Mouse (Mus musculus) cerebellum, postnatal 36 days (tissue): ENCODE data around the gene Jakmip3.
A peak's percentile ranks its signal among the peaks of the same experiment; 100 is the strongest.

ENCODE experiments used
- DNase-seq, 2 experiments: peaks; one replicate each; pipeline ENCODE4 v3.0.0; 2021 to 2022; ENCODE audit warnings: mixed read lengths in 2 of 2

The Jakmip3 gene

GRCm38 (mm10) chr7:138948309-138948708 is 7.8 kb downstream of the Jakmip3 start:
- DNase-seq = no peak

- peak; percentile 50 to 64 for DNase-seq
Observed at GRCm38 (mm10) chr7:138955787-138956186, 15.3 kb downstream of the Jakmip3 start.

- DNase-seq = no peak
Observed at GRCm38 (mm10) chr7:138957106-138957505, 16.6 kb downstream of the Jakmip3 start.

- DNase-seq = no peak
Observed at GRCm38 (mm10) chr7:138959747-138960146, 19.2 kb downstream of the Jakmip3 start.

- no peak for DNase-seq
Observed at GRCm38 (mm10) chr7:138963756-138964155, 23.2 kb downstream of the Jakmip3 start.

DNA sequence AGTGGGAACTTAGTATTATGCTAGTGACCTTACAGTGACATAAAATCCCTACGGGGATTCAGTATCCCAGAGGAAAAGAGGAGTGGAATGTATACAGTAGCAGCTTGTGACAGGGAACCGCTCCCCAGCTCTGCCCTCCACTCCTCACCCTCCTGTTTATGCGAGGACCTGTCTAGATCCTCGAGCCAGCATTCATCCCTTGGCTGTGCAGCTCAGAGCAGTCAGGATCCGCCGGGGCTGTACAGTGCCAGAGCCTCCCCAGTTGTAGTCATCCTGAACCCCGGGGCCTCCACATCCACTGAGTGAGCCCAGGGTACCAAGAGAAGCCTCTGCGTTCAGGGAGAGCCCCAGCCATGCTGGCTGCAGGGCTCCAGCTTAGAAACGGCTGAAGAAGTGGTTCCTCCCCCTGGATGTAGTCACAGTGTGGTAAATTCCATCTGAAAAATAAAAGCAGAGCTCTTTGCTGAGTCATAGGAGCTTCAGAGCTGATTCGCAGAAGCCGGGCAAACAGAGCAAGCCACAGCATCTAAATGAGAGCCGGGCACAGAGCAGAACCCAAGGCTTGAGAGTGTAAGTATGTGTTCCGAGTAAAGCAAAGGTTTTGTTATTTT is 27.6 kb downstream of the Jakmip3 start:
- no peak for DNase-seq

GRCm38 (mm10) chr7:138977510-138977909 is 37.0 kb downstream of the Jakmip3 start:
- no peak for DNase-seq

- no peak for DNase-seq
Observed at GRCm38 (mm10) chr7:138984576-138984975, 44.0 kb downstream of the Jakmip3 start.

DNA sequence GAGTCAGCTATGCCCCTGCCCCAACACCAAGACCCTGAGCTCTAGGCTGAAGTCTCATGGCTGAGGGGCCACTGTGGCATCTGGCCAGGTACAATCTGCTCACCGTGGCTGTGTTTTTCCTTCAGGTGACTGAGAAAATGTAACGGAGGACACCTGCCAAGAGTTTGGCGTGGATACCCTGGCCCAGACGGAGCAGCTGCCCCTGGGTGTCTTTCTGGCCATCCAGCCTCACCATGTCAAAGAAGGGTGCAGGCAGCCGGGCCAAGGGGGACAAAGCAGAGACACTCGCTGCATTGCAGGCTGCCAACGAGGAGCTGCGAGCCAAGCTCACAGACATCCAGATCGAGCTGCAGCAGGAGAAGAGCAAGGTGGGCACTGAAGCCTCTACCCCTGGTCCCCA is 48.6 kb downstream of the Jakmip3 start:
- peak; percentile 28 to 35 for DNase-seq

DNA sequence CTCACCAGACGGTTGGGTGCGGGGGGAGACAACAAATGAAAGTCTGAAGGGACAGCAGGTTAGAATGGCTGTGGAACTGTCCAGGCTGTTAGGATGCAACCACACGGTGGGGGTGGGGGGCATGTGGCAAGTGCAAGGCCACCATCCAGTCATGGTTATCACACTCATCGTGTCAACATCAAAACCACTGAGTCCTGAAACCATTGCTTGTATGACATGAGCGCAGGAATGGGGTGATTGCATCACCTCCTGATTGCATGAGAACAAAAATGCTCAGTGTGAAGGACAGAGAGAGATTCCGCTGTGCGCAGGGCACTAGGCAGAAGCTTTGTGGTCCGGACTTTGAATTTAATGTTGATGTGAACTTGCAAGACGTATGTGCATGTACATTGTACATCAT is 62.2 kb downstream of the Jakmip3 start:
- DNase-seq = no peak

DNA sequence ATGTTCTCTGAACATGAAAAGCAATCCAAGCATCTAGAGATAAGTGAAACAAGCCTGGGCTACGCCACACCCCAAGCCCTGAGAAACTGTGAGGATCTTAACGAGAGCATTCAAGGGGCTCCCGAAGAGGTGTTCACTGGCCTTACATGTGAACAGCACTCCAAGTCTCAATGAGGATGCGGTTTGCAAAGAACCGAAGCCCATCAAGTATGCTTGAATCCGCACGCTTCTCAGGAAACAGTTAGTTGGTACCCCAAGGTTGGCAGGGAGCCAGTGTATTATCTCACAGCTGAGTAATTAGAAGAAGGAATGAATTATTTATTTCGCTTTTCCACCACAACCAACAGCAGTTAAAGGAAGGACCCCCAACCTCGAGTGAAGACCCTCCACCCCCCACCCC is 62.7 kb downstream of the Jakmip3 start:
- no peak for DNase-seq

- peak; percentile 37 to 49 for DNase-seq
Observed at GRCm38 (mm10) chr7:139009786-139010502, 69.4 kb downstream of the Jakmip3 start.

DNA sequence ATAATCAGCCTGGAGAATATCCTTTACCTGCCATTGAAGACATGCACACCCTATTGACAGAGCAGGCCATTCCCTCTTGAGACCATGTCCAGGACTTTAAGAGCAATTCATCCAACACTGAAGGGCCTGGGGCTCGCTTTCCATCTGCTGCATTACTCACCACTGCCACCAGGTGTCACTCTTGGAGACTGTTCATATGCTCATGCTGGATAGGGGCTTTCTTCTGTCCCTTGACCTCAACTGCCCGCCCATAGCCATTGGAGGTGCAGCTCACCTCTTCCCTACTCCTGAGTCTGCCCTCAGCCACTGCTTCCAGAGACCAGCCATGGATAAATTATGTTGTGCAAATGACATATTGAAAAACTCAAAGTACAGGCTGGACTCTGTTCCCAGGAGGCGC is 70.5 kb downstream of the Jakmip3 start:
- DNase-seq = peak; percentile 59 to 68

- no peak for DNase-seq
Observed at GRCm38 (mm10) chr7:139011586-139011985, 71.1 kb downstream of the Jakmip3 start.

- DNase-seq = no peak
Observed at GRCm38 (mm10) chr7:139012767-139013369, 72.3 kb downstream of the Jakmip3 start.

DNA sequence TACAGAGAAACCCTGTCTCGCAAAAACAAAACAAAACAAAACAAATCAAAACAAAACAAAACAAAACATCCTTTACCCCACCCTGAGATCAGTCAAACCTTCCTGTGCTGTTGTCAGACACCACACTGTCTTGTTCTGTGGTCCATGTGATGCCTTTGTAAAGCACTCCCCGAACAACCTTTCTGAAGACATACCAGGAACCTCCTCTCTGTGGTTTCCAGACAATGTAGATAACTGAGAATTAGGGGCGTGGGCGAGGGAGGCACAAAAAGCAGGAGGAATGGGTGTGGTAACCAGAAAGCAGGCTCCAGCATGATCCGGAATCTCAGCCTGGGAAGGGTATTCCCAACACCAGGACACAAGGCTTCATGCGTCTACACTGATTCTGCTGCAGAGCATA is 74.6 kb downstream of the Jakmip3 start:
- no peak for DNase-seq

GRCm38 (mm10) chr7:139016288-139016687 is 75.8 kb downstream of the Jakmip3 start:
- no peak for DNase-seq

GRCm38 (mm10) chr7:139017249-139017903 is 76.8 kb downstream of the Jakmip3 start:
- no peak for DNase-seq

- no peak for DNase-seq
Observed at GRCm38 (mm10) chr7:139020884-139021283, 80.4 kb downstream of the Jakmip3 start.

- no peak for DNase-seq
Observed at GRCm38 (mm10) chr7:139021326-139021725, 80.8 kb downstream of the Jakmip3 start.

GRCm38 (mm10) chr7:139027136-139027535 is 86.6 kb downstream of the Jakmip3 start:
- no peak for DNase-seq

GRCm38 (mm10) chr7:139031215-139031614 is 90.7 kb downstream of the Jakmip3 start:
- DNase-seq = no peak

- DNase-seq = peak in 1 of 2 experiments; percentile 31
Observed at GRCm38 (mm10) chr7:139063406-139063805, 122.9 kb downstream of the Jakmip3 start.
